Mouse (Mus musculus) testis, adult 2 months (tissue): ENCODE results near the gene Alk.

Experiments used
- CTCF ChIP-seq: fragments of 200-500 bp; IDR thresholded peaks from 2 replicates; pipeline ENCODE4 v1.5.1; 2012; ENCODE audit warnings: low read depth, mild to moderate bottlenecking, inconsistent platforms, low read length, moderate library complexity; ENCODE audit not compliant: control insufficient read depth, insufficient read depth, insufficient replicate concordance
- POLR2A ChIP-seq: fragments of 200-500 bp; IDR thresholded peaks from 2 replicates; pipeline ENCODE4 v1.6.1; 2012; ENCODE audit warnings: low read depth, mild to moderate bottlenecking, inconsistent platforms, low read length, moderate library complexity; ENCODE audit not compliant: control insufficient read depth

- TF ChIP-seq CTCF: no peak
- no peak for TF ChIP-seq POLR2A
These were observed 95.6 kb downstream of the Alk start for GRCm38 (mm10) chr17:72508678-72509394.
